Mouse (Mus musculus): ENCODE measurements at regions not wholly inside any gene's neighbourhood (a gene's known extent, or its start where the extent isn't known, plus 50 kb on each side); places are given as distances from the start of the nearest gene placed in this dataset.

DNA sequence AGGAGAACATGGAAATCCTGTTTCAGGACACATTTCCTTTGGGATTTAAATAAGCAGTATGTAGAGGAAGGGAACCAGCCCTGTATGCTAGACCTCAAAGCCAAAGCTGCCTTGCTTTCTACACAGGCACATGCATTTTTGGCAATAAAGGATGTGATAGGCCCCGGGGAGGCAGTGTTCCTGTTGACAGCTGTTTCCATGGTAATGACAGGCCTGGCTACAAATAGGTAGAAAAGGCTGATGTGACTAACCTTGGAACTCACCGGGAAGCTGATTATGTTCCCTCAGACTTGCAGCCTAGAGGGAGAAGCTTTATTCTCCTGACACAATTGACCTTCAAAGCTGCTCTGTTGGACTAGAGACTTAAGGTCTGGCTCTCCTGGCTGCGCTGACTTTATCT, 101.6 kb upstream of the Ywhaq start:
- no peaks in the 10 kb centered on the region for H3K27me3 ChIP-seq
- H3K4me1 ChIP-seq (replicated peaks), result 0 out of 2 replicates have a peak, but pooled peaks cover 2% of the 10 kb centered on the region
- no peak overlapping the region for H3K9ac ChIP-seq
- no peak overlapping the region for H3K27ac ChIP-seq
- ATAC-seq (ENCODE audit: low read depth) (no peak), DNase-seq (no peak)
- WGBS (ENCODE audit: insufficient replicate concordance), result 44% methylated on average over 3 of the region's 3 CpGs
- 0 out of 2 replicates have a peak, but pooled peaks cover 4% of the 10 kb centered on the region for H3K9me3 ChIP-seq (replicated peaks)
- no peaks in the 10 kb centered on the region for H3K36me3 ChIP-seq
- no peak overlapping the region for H3K4me3 ChIP-seq (replicated peaks)
- no peak overlapping the region for H3K4me2 ChIP-seq

DNA sequence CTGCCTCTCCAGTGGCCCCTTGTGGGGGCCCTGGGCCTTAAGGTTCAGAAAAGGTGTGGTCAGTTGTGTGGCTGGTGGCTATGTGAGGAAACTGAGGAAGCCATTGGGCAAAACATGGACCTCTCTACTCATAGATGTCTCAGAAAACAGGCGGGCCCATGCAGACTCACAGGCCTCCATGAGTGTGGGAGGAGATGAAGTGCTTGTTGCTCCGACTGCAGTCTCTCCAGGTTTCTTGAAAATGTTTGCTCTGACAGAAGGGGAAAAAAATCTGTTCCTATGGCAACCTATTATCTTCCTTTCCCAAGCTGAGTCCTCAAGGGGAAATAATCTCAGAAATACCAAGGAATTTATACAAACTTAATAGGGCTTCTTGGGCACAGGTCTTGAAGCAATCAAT, 95.3 kb upstream of the Ywhaq start:
- H3K4me1 ChIP-seq (replicated peaks), result no peaks in the 10 kb centered on the region
- no peak overlapping the region for H3K4me3 ChIP-seq (replicated peaks)
- H3K36me3 ChIP-seq, result no peaks in the 10 kb centered on the region
- H3K27me3 ChIP-seq, result no peaks in the 10 kb centered on the region
- no peak for DNase-seq
- no peak overlapping the region for H3K9ac ChIP-seq
- ATAC-seq (ENCODE audit: low read depth), result no peak
- H3K27ac ChIP-seq, result no peak overlapping the region
- 60% methylated on average over 2 of the region's 2 CpGs for WGBS (ENCODE audit: insufficient replicate concordance)
- H3K4me2 ChIP-seq, result no peak overlapping the region
- 0 out of 2 replicates have a peak, but pooled peaks cover 4% of the 10 kb centered on the region for H3K9me3 ChIP-seq (replicated peaks)

DNA sequence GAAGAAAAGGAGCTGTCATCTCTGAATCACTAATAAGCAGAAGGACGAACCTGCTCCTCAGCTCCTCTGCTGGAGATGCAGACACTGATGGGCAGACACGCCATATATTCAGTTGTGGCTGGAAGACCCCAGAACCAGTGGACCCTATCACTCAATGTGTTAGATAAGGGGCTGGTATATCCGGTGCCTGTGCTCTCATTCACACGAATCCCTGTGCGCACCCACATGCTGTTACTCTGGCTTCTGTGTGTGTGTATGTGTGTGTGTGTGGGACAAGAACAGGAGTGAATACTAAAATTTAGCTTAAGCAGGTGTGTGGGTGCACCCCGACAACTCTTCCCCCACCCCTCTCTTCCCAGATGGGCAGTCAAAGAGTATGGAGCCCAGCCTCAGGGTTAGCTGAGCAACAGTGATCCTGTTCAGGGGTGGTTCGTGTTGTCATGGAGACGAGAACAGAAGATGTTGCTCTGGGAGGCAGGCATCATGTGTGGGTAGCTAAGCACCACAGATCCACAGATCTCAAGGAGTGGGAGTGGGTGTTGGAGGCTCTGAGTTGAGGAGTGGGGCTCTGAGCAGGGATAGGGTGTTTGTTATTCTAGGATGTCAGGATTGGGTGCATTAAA, 93.7 kb upstream of the Ywhaq start:
- H3K4me3 ChIP-seq (replicated peaks), result no peak overlapping the region
- no peak overlapping the region for H3K27ac ChIP-seq
- H3K9ac ChIP-seq, result no peak overlapping the region
- no peak for ATAC-seq (ENCODE audit: low read depth)
- no peak for DNase-seq
- H3K9me3 ChIP-seq (replicated peaks), result no peaks in the 10 kb centered on the region
- no peak overlapping the region for H3K4me2 ChIP-seq
- no peaks in the 10 kb centered on the region; the same call in 1 of the 2 replicates for H3K4me1 ChIP-seq (replicated peaks)
- H3K27me3 ChIP-seq, result no peaks in the 10 kb centered on the region
- 64% methylated on average over 8 of the region's 8 CpGs for WGBS (ENCODE audit: insufficient replicate concordance)
- H3K36me3 ChIP-seq, result no peaks in the 10 kb centered on the region

DNA sequence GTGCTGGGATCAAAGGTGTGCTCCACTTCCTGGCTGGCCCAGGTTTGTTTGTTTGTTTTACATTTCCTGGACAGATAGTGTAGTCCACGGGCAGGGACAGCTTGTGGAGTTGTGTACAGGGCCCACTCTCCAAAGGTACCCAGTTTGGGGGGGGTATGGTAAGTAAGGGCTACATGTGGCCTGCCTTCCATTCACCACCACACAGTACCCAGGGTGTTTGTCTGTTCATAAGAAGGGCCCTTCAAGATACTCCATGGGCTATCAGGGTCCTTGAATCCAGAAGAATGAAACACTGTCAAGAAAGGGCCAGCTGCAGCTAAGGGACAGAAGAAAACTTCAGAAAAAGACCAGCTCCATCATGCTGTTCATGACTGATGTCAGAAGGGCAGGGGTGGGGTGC, 89.6 kb upstream of the Ywhaq start:
- DNase-seq (no peak), ATAC-seq (ENCODE audit: low read depth) (no peak)
- H3K4me3 ChIP-seq (replicated peaks), result no peak overlapping the region
- H3K4me2 ChIP-seq, result no peak overlapping the region
- H3K27me3 ChIP-seq, result no peaks in the 10 kb centered on the region
- no peak overlapping the region for H3K9ac ChIP-seq
- H3K36me3 ChIP-seq, result no peaks in the 10 kb centered on the region
- H3K27ac ChIP-seq, result no peak overlapping the region
- H3K9me3 ChIP-seq (replicated peaks), result no peaks in the 10 kb centered on the region
- no peaks in the 10 kb centered on the region; the same call in 1 of the 2 replicates for H3K4me1 ChIP-seq (replicated peaks)
- WGBS (ENCODE audit: insufficient replicate concordance), result 22% methylated on average over 1 of the region's 1 CpGs

DNA sequence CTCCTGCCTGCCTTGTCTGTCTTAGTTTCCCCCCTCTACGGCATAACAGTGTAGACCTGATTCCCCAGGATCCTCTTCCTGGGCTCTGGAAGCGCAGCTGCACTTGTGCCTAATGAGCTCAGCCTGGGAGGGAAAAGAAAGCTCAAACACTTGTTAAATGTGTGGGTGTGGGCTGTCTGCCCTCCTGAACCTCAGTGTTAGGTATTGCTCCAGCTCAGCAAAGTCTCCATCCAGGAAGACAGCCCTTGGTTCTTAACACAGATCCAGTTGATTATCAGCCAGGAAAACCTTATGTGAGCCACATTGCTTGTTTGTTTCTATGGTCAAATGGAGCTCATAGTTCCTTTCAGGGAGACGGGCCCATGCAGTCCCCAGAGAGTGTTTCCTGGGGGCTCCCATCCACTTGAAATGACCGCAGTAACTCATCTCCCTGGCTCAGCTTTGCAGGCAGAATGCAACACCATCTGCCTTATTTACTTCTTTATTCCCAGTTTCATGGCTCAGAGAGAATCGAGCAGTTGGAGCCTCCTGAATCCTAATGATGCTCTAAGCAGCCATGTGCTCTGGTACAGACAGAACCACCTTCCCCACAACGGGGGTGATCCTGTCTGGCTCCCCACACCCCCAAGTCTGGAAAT, 88.4 kb upstream of the Ywhaq start:
- H3K9me3 ChIP-seq (replicated peaks), result no peaks in the 10 kb centered on the region
- H3K9ac ChIP-seq, result no peak overlapping the region
- 59% methylated on average over 6 of the region's 6 CpGs for WGBS (ENCODE audit: insufficient replicate concordance)
- H3K27me3 ChIP-seq, result no peaks in the 10 kb centered on the region
- H3K36me3 ChIP-seq, result no peaks in the 10 kb centered on the region
- DNase-seq (no peak), ATAC-seq (ENCODE audit: low read depth) (no peak)
- H3K4me3 ChIP-seq (replicated peaks), result no peak overlapping the region
- H3K4me1 ChIP-seq (replicated peaks), result no peaks in the 10 kb centered on the region; the same call in 1 of the 2 replicates
- H3K4me2 ChIP-seq, result no peak overlapping the region
- no peak overlapping the region for H3K27ac ChIP-seq

DNA sequence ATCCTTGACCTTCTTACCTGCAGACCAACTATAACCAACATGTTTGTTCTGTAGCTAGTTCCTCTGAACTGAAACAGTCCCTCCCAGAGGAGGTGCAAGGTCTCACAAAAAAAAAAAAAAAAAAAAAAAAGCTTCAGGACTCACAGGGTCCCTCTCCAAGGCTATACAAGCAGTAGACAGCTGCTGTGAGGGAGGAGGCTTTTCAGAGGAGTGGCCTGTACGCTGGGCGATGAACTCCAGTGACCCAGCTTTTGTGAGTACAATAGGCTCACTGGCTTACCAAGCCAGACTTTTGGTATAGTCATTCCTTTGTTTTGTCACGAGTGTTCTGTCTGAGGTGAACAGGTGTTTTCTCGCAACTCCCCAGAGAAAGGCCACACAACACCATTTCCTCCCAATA, 85.8 kb upstream of the Ywhaq start:
- no peak overlapping the region for H3K4me3 ChIP-seq (replicated peaks)
- H3K27ac ChIP-seq, result no peak overlapping the region
- H3K4me2 ChIP-seq, result no peak overlapping the region
- 62% methylated on average over 4 of the region's 4 CpGs for WGBS (ENCODE audit: insufficient replicate concordance)
- no peaks in the 10 kb centered on the region; the same call in 1 of the 2 replicates for H3K4me1 ChIP-seq (replicated peaks)
- H3K9me3 ChIP-seq (replicated peaks), result no peaks in the 10 kb centered on the region
- DNase-seq (no peak), ATAC-seq (ENCODE audit: low read depth) (no peak)
- no peaks in the 10 kb centered on the region for H3K36me3 ChIP-seq
- H3K9ac ChIP-seq, result no peak overlapping the region
- no peaks in the 10 kb centered on the region for H3K27me3 ChIP-seq

DNA sequence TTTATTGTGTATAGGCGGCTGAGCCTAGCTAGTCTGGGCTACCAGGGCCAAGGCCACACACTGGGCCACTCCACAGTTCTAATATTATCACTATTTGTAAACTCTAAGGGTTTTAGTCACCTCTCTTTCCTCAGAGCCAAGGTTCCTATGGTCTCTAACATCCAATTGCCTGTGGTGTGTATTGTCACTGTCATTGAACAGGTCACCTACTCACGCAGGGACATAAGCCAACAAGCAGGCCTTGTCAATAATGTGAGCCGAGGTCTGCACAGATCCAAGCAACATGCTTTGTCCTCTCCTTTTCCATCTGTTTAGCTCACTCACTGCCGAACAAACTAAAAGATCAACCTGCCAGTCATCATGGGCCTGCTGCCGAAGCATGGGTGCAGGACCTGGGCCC, 79.5 kb upstream of the Ywhaq start:
- no peak for ATAC-seq (ENCODE audit: low read depth)
- Histone ChIP-seq H3K4me3 (replicated peaks) (no peak overlapping the region), H3K27me3 (no peaks in the 10 kb centered on the region), H3K9ac (no peak overlapping the region), H3K4me1 (replicated peaks) (no peaks in the 10 kb centered on the region), H3K36me3 (no peaks in the 10 kb centered on the region), H3K9me3 (replicated peaks) (no peaks in the 10 kb centered on the region), H3K27ac (no peak overlapping the region), H3K4me2 (no peak overlapping the region)
- 71% methylated on average over 5 of the region's 5 CpGs for WGBS (ENCODE audit: insufficient replicate concordance)
- no peak for DNase-seq

DNA sequence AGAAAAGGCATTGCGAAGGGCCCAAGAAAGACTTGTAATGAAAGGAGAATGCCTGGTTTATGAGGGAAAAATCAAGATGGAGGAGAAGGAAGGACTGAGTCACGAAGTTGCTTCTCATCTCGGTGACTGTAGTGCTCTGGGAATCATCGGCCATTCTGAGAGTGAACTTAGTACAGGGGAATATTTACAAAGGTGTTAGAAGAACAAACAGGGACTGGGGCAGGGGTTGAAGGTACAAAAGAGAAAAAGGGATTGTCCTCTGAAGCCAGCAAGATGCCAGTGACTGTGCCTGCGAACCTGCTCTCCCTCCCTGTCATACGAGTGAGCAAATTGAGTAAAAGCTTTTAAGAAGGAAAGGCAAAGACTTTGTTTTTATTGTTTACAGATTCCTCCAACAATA, 78.1 kb upstream of the Ywhaq start:
- Histone ChIP-seq H3K9ac (no peak overlapping the region), H3K4me3 (replicated peaks) (no peak overlapping the region), H3K36me3 (no peaks in the 10 kb centered on the region), H3K4me1 (replicated peaks) (no peaks in the 10 kb centered on the region), H3K4me2 (no peak overlapping the region), H3K27me3 (no peaks in the 10 kb centered on the region), H3K9me3 (replicated peaks) (no peaks in the 10 kb centered on the region), H3K27ac (no peak overlapping the region; the same call in 1 of the 2 replicates)
- WGBS (ENCODE audit: insufficient replicate concordance), result 60% methylated on average over 6 of the region's 6 CpGs
- ATAC-seq (ENCODE audit: low read depth) (peak; percentile 43; the same call in 1 of the 2 replicates), DNase-seq (no peak)

DNA sequence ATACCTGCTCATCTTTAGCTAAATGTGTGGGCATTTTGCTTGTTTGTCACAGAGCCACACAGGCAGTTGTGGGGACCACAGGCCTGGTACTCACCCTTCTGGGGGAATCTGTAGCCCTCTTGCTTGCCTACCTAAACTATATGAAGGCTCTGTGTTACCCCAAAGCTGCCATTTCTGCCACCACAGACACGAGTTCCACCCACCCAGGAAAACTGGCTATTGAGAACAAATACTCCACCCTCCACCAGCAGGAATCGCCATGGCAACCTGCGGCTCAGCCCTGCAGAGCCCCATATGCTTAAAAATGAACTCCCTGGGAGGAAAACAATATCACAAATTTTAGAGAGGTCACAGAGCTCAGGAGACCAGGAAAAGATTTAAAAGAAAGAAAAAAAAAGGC, 76.0 kb upstream of the Ywhaq start:
- H3K27ac ChIP-seq, result no peak overlapping the region
- no peak for DNase-seq
- WGBS (ENCODE audit: insufficient replicate concordance), result 53% methylated on average over 3 of the region's 3 CpGs
- no peaks in the 10 kb centered on the region for H3K9me3 ChIP-seq (replicated peaks)
- H3K27me3 ChIP-seq, result no peaks in the 10 kb centered on the region
- H3K9ac ChIP-seq, result no peak overlapping the region
- no peak for ATAC-seq (ENCODE audit: low read depth)
- no peak overlapping the region for H3K4me2 ChIP-seq
- no peaks in the 10 kb centered on the region for H3K4me1 ChIP-seq (replicated peaks)
- H3K4me3 ChIP-seq (replicated peaks), result no peak overlapping the region
- no peaks in the 10 kb centered on the region for H3K36me3 ChIP-seq

DNA sequence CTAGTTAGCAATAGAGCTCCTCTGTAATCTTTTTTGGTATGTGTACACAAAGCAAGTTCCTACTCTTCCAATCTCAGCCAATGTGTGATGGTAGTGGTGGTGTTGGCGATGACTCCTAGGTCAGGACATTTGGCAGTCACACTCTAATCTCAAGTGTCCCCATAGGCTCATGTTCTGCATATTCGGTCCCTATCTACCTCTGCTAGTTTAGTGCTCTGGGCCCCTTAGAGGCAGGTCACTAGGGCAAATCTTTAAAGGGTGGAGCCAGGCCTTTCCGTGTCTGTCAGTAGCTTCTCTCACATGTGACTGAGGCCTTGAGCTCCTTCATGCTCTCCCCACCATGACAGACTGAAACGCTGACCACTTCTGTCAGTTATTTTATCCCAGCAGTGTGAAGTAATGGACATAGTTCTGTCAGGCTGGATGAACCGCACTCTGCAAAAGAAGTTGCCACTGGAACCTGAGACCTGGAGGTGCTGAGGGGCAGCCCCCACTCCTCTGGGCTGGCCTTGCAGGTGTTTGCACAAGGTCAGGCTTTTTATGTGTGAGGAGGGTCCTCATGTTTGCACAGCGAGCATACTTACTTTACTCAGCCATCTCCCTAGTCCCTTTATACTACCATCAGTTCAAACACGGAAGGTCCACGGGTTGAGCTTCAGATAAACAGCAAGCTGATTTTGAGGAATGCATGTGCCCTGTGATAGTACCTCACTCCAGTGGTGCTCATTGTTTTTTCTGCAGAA, 75.3 kb upstream of the Ywhaq start:
- Histone ChIP-seq H3K27me3 (no peaks in the 10 kb centered on the region), H3K4me1 (replicated peaks) (no peaks in the 10 kb centered on the region), H3K36me3 (no peaks in the 10 kb centered on the region), H3K27ac (no peak overlapping the region), H3K4me2 (no peak overlapping the region), H3K9ac (no peak overlapping the region), H3K4me3 (replicated peaks) (no peak overlapping the region), H3K9me3 (replicated peaks) (no peaks in the 10 kb centered on the region)
- ATAC-seq (ENCODE audit: low read depth), result no peak
- WGBS (ENCODE audit: insufficient replicate concordance), result 59% methylated on average over 8 of the region's 8 CpGs
- DNase-seq, result no peak

DNA sequence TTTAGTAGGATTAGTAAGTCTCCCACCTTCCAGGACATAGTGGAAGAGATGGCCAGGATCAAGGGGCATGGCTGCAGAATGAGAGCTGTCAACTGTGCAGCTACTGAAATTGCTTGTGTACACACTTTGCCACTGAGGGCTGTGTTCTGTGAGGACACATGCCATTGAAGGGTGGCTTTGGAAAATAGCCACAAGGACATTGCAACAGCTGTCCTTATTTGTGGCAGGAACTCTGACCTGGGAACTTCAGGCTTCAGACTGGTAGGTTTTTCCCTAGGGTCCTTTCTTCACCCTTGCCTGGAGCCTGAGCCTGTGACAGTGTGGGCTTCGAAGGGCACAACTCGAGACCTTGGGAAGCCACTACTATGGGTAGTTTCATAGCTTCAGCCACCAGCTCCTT, 64.2 kb upstream of the Ywhaq start:
- 61% methylated on average over 2 of the region's 2 CpGs for WGBS (ENCODE audit: insufficient replicate concordance)
- Histone ChIP-seq H3K9me3 (replicated peaks) (no peaks in the 10 kb centered on the region), H3K36me3 (no peaks in the 10 kb centered on the region), H3K4me2 (no peak overlapping the region), H3K4me1 (replicated peaks) (no peaks in the 10 kb centered on the region), H3K9ac (no peak overlapping the region), H3K27ac (no peak overlapping the region), H3K27me3 (no peaks in the 10 kb centered on the region), H3K4me3 (replicated peaks) (no peak overlapping the region)
- DNase-seq (no peak), ATAC-seq (ENCODE audit: low read depth) (no peak)

All from liver, embryonic 13.5 days (tissue).